Comparison of ENCODE assay signal across 10 mouse cellular contexts in the genomic region with DNA sequence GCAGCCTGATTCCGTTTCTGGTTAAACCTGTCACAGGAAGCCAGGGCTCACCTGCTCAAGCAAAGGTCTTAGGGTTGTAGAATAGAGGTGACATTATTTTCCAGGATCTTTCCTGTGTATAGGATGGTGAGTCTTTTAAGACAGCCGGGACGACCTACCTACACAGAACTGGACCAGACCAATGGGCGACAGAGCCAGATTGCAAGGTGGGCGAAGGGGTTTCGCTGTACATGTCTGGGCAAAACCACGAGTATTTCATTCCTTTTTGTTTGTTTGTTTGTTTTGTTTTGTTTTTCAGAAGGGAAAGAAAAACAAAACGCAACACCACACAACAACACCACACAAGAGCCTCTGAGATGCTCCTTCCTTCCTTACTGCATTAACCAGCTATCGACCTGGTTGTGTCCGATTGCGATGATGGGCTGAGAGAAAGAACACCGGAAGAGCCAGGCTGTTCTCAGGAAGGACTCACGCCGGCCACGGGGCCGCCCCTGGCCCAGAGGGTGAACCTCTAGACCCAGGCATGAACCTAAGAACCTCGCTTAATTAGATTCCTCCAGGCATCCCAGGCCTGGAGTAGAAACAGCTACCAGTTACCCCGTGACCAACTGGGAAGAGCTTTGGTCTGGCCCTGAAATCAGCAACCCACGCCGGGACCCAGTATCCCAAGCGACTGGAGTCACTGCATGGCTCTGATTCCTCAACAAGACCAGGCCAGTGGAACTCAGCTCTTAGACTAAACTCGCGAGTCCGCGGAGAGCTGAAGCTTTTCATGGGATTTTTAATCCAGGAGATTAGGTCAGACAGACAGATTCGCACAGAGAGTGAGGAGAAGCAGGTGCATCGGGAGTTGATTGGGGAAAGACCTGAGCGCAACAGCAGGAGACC. TPM values are rescaled to one million over a fixed set of nuclear protein-coding genes. Genes with fewer than 3 reads are reported as not detected.
DNase-seq lines count a peak whose midpoint lies in the region; ATAC-seq lines count a peak whose summit lies in the region.
"Had no signal": no experiment of that assay in that cellular context is flagged by ENCODE, and none has a peak within 500 bp of the region (broad histone marks: within the 10 kb centered on the region; RNA-seq: fewer than 3 reads in every experiment).

No protein-coding gene starts in this region.

- intact Hi-C loops in heart, postnatal 14 days (cut with DNase I) = loop anchor here (5.0 kb wide), 1 partner anchor 164 kb away; no protein-coding TSS in a partner anchor

- no peaks in the 10 kb centered on the region for H3K9me3 ChIP-seq in heart, embryonic 13.5 days
- H3K9me3 ChIP-seq in hindbrain, embryonic 13.5 days = no peaks in the 10 kb centered on the region
- H3K9me3 ChIP-seq in midbrain, embryonic 14.5 days (ENCODE audit: control insufficient read depth, low read length) = no peaks in the 10 kb centered on the region

- no peak for ATAC-seq in heart, embryonic 13.5 days (ENCODE audit: extremely low read depth, insufficient number of reproducible peaks, low FRiP score, low TSS enrichment)
- no peak for ATAC-seq in hindbrain, embryonic 13.5 days (ENCODE audit: low FRiP score)
- ATAC-seq in midbrain, embryonic 14.5 days (ENCODE audit: low FRiP score, low TSS enrichment) = no peak

- no peaks in the 10 kb centered on the region for H3K36me3 ChIP-seq in heart, embryonic 13.5 days
- no peaks in the 10 kb centered on the region for H3K36me3 ChIP-seq in hindbrain, embryonic 13.5 days
- peaks cover 12% of the 10 kb centered on the region for H3K36me3 ChIP-seq in midbrain, embryonic 14.5 days (ENCODE audit: control insufficient read depth, insufficient read depth, low read length)

- DNase-seq in heart, postnatal 14 days = no peak
- DNase-seq in ZHBTc4 (ENCODE audit: low read depth, low spot score) = peak; percentile 42
- DNase-seq in midbrain, embryonic 14.5 days = peak; percentile 71
- DNase-seq in frontal cortex, postnatal 10 days (ENCODE audit: low spot score in 2 of 2) = no peak
- DNase-seq in left cerebral cortex, adult 18-20 months (ENCODE audit: low spot score in 2 of 2) = no peak
- DNase-seq in urinary bladder, adult 18-20 months (ENCODE audit: low spot score in 2 of 2) = no peak
- DNase-seq: adrenal gland, postnatal 10 days had no signal

- H3K4me2 ChIP-seq in heart, embryonic 13.5 days = peak overlapping the region; percentile 69
- H3K4me2 ChIP-seq in hindbrain, embryonic 13.5 days = peak overlapping the region; percentile 66
- peak overlapping the region; percentile 82 for H3K4me2 ChIP-seq in midbrain, embryonic 14.5 days (ENCODE audit: low read length)

- WGBS in heart, embryonic 13.5 days = 22% methylated on average over 28 of the region's 28 CpGs
- WGBS in hindbrain, embryonic 13.5 days = 11% methylated on average over 28 of the region's 28 CpGs
- WGBS in midbrain, embryonic 14.5 days = 12% methylated on average over 28 of the region's 28 CpGs

- H3K4me3 ChIP-seq in heart, embryonic 13.5 days = peak overlapping the region; percentile 47
- peak overlapping the region; percentile 20 for H3K4me3 ChIP-seq in hindbrain, embryonic 13.5 days
- H3K4me3 ChIP-seq in midbrain, embryonic 14.5 days (replicated peaks; ENCODE audit: low read depth, low read length) = peak overlapping the region; percentile 76

- H3K27me3 ChIP-seq in heart, embryonic 13.5 days (replicated peaks) = peaks cover 97% of the 10 kb centered on the region
- H3K27me3 ChIP-seq in hindbrain, embryonic 13.5 days = peaks cover 82% of the 10 kb centered on the region
- H3K27me3 ChIP-seq in midbrain, embryonic 14.5 days (ENCODE audit: control insufficient read depth, insufficient read depth, low read length) = peaks cover 7% of the 10 kb centered on the region
- H3K27me3 ChIP-seq: CH12.LX had no signal

- H3K27ac ChIP-seq in heart, embryonic 13.5 days (replicated peaks) = no peak overlapping the region
- H3K27ac ChIP-seq in hindbrain, embryonic 13.5 days = peak overlapping the region; percentile 79
- peak overlapping the region; percentile 83 for H3K27ac ChIP-seq in midbrain, embryonic 14.5 days (replicated peaks; ENCODE audit: low read depth, low read length)

- peaks cover 63% of the 10 kb centered on the region for H3K4me1 ChIP-seq in heart, embryonic 13.5 days
- peaks cover 80% of the 10 kb centered on the region for H3K4me1 ChIP-seq in hindbrain, embryonic 13.5 days (replicated peaks)
- H3K4me1 ChIP-seq in midbrain, embryonic 14.5 days (ENCODE audit: control insufficient read depth, insufficient read depth, low read length) = peaks cover 45% of the 10 kb centered on the region

- H3K9ac ChIP-seq in heart, embryonic 13.5 days = 0 out of 2 replicates have a peak overlapping the region, but pooled peaks have one; percentile 1
- peak overlapping the region; percentile 59 for H3K9ac ChIP-seq in hindbrain, embryonic 13.5 days
- H3K9ac ChIP-seq in midbrain, embryonic 14.5 days (replicated peaks; ENCODE audit: low read length) = peak overlapping the region; percentile 42; the same call in 1 of the 2 replicates

RNA-seq across cellular contexts. Expression of a gene that starts 1.9 kb away (rescaled TPM):
- 12.8 and 14.6 TPM in 2 replicates for polyA plus RNA-seq in heart, embryonic 13.5 days (2015; fragmentation: Nextera tagmentation; extraction: Ambion mirVana)
- total RNA-seq in heart, postnatal 14 days (2021) = 10 to 100 TPM; 22.5 to 31.6 TPM
- polyA plus RNA-seq in hindbrain, embryonic 13.5 days (2015; fragmentation: Nextera tagmentation; extraction: Ambion mirVana) = 20.4 and 23.6 TPM in 2 replicates
- 23.5 and 26.1 TPM in 2 replicates for polyA plus RNA-seq in midbrain, embryonic 14.5 days (2014; fragmentation: Nextera tagmentation; extraction: Ambion mirVana)
- total RNA-seq in left cerebral cortex, adult 18-20 months (2021) = under 1 TPM; 0.59 to 0.72 TPM
- total RNA-seq: CH12.LX had no signal

Comparison
In these comparisons a context has a peak if more than half of its experiments do, and no peak if none do; other contexts are left out.
1. H3K4me3 ChIP-seq: peak in every context shown above with its lines; median percentile 76 in midbrain, embryonic 14.5 days; 47 in heart, embryonic 13.5 days; 20 in hindbrain, embryonic 13.5 days.
2. H3K9ac ChIP-seq: peak in every context shown above with its lines; median percentile 59 in hindbrain, embryonic 13.5 days; 42 in midbrain, embryonic 14.5 days; 1 in heart, embryonic 13.5 days.
3. DNase-seq: peak in ZHBTc4 (single experiment) and midbrain, embryonic 14.5 days (single experiment); none in heart, postnatal 14 days (0 of 2), frontal cortex, postnatal 10 days (0 of 2), left cerebral cortex, adult 18-20 months (0 of 2) and urinary bladder, adult 18-20 months (0 of 2).
4. Peak in every context shown above with its lines, with median percentiles within 50 percentile points of each other: H3K4me2 ChIP-seq.